Mouse (Mus musculus): ENCODE data around the gene Ehhadh.
"Not testable (repeated sequence)": the region's sequence is repeated elsewhere in the genome, so short reads cannot be mapped to it uniquely, and the experiment has no call there.

Ehhadh gene

DNA sequence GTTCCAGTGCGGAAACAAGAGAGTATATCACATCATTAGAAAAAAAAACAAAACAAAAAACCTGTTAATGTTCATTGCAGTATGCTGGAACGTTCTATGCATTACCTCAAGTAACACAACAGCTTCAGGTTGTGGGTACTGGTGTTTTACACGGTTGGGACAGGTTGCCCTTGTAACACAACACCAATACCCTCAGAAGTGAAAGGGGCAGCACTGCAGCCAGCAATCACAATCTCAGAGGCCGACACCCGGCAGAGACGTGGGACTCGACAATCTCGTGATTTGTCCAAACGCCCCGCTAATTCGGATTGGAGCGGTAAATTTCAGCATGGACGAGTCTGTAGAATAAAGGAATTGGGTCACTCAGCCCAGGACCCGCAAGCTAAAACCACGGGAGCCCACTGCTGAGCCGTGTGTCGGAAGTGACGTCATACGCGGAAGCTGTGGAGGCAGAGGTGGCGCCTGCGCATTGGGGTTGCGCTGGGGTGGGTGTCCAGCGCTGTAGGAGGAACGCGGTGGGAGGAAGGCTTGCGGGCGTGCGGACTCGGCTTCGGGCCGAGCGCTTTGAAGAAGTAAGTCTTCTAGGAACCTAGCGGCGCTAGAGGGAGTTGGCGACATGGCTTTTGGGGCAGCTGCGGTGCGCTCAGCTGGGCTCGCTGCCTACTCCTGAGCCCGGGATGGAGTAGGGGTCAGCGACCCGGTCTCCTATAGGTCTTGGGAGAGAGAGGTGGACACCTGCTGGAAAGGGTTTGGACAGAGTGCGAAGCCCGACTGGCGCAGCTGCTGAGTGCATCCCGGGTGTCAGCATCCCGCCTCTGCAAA is 6.5 kb upstream of the Ehhadh start, which contains the start of gene Map3k13:
Gene Map3k13, plus strand, starts transcription at position 472 of the 822 bp plus-strand sequence.
- peak; percentile 96 for DNase-seq

DNA sequence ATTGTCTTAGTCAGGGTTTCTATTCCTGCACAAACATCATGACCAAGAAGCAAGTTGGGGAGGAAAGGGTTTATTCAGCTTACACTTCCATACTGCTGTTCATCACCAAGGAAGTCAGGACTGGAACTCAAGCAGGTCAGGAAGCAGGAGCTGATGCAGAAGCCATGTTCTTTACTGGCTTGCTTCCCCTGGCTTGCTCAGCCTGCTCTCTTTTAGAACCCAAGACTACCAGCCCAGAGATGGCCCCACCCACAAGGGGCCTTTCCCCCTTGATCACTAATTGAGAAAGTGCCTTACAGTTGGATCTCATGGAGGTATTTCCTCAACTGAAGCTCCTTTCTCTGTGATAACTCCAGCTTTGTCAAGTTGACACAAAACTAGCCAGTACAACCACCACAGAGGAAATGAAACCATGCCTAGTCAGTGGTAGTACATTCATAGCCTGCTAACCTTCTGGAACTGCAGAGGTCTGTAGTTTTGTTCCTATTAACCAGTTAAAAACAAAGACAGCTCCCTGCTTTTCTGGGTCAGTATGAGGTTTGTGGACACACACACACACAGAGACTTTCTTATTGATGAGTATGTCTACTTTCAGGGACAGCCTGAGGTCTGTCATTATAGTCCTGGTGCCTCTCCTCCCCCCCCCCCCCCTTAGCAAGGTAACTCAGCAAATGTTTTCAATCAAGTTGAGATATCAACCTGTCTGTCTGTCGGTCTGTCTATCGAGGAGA is 5.6 kb upstream of the Ehhadh start:
- not testable (repeated sequence) for DNase-seq

GRCm38 (mm10) chr16:21791779-21792178 is 4.2 kb upstream of the Ehhadh start:
- DNase-seq = no peak

DNA sequence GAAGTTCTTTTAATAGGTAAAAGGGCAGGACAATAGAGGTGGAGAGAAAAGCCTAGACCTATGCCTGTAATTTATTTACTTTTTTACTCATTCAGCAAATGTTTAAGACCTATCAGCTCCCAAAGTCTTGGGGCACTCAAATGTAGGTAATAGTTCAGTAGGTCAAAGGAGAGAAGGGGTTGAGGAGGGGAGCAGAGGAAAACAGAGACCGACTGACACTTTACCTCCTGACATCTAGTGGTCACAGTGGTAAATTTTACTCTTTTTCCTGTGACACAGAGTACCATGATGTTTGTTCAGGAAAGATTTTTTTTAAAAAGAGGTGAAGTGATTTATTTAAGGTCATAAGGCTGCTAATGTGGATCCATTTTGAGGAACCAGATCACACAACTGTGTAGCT is 2.9 kb upstream of the Ehhadh start:
- DNase-seq = no peak

- DNase-seq = no peak
Observed at GRCm38 (mm10) chr16:21789180-21789579, 1.6 kb upstream of the Ehhadh start.

- DNase-seq = no peak
Observed at GRCm38 (mm10) chr16:21788581-21788980, 974 bp upstream of the Ehhadh start.

DNA sequence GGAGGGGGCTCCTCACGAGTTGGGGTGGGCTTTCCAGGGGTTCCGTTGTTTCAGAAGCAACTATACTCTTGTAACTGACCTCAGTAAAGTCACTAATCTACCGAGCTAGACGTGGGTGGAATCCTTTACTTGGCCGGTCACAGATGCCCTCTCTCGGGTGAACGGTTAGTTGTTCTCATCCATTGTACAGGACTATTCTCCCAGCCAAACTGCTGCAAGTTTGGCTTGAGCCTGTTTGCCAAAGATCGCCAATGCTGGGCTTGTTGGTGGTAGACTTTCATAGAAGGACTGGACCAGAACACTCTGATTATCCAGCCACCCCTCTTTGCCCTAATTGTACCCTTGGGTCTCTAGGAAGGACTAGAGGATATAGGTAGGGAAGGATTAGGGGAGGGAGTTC is 1.3 kb downstream of the Ehhadh start:
- DNase-seq = no peak

DNA sequence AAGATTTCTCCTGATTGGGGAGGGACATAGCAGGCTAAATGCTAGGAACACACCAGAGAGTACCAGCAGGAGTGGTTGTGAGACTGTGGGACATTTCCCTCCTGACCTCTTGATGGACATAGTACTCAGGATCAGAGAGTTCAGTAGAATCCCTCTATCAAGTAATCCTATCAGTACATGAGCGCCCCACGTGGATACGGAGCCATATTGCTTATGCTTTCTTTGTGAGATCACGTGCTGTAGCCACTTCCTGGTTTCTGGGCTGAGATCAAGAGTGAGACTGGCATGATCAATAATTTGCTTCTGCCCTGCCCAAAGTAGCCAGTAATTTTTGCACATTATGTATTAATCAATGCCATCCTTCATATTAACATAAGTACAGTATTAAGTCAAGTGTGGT is 2.6 kb downstream of the Ehhadh start:
- no peak for DNase-seq

DNA sequence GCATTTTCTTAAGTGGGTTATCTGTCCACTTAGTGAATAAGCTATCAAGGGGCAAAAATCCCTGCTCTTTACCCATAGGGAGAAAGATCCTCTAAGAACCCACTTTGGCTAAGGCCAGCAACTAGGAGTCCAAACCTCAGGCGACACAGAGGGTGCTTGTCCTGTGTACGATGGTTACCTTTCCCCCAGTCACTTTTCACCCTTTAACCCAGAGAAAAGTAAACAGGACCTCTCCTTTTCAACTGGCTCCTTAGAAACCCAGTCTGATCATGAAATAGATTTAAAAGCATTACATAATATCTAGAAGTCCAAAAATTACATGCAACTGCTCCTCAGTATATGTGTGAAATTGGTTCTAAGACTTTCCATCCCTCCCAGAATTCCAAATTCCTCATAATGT is 4.8 kb downstream of the Ehhadh start:
- DNase-seq = no peak

- DNase-seq = no peak
Observed at GRCm38 (mm10) chr16:21781895-21782294, 5.7 kb downstream of the Ehhadh start.

DNA sequence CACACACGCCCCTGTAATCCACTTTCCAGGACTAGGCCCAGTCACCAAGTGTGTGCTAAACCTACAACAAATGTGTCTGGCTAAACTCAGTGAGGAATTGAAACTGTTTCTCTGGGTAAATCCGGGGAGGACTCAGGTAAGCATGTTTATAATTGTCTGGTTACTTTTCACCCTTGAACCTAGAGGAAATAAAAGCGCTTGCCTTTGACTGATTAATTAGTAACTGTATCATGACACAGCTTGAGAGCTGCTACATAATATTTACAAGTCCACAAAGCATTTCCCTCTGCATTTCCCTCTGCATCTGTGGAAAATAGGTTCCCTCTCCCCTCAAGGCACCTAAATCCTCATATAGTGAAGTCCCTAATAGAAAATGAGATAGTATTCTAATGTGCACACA is 6.3 kb downstream of the Ehhadh start:
- DNase-seq = no peak

- DNase-seq = no peak
Observed at GRCm38 (mm10) chr16:21779149-21779548, 8.5 kb downstream of the Ehhadh start.

DNA sequence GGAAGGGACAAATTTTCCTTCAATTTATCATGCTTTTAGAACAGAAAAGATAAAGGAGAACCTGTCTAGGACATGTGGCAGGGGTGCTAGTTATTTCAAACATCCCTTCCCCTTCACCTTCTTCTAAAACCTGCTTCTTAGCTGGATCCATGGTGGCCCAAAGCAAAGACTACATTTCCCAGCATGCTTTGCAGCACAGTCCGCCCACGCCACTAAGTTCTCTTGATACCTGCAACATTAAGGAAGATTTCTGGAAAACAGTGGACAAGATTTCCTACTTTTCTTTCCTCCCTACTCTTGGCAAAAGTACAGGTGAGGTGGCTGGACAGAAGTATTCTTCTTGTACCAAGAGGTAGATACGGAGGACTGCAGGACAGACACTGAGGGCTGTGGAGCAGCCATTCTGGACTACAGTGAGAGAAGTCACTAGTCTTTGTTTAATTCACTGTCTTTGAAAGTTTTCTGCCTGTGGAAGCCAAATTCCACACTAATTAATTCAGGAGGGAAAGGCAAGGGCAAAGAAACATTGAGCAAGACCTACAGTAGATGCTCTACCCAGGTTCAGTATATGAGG is 9.2 kb downstream of the Ehhadh start:
- DNase-seq = peak; percentile 19

DNA sequence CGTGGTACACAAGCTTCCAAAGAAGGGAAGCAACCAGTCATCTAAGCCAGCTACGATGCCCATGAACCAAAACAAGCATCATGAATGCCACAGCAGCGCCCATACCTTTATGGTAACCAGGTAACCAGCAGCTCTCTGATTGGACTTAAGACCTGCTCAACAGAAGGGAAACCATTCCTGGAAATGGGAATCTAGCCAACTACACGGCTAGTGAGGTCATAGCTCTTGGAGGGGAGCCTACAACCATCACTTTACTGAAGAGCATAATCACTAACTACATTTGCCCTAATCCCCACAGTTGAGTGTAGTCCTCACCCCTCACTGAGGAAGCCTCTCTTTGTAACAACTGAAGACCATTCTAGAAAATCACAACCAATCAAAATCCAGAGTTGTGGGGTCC is 12.9 kb downstream of the Ehhadh start:
- DNase-seq = no peak

DNA sequence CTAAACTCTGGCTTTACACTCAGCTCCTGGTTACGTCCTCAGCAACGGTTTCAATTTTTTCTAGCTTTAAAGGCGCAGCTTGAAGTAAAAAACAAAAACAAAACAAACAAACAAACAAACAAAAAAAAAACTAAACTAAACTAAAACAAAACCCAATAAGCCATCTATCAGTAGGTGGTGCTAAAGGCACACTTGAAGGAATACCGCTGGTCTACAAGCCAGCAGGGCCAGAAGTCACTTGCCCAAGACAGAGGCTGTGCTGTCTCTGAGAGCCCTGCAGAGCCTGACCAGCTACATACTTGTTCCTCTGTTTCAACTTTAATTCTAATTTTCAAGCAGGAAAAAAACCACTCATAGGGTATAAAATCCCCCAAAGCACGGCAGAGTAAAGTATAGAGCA is 17.9 kb downstream of the Ehhadh start:
- peak; percentile 33 for DNase-seq

DNA sequence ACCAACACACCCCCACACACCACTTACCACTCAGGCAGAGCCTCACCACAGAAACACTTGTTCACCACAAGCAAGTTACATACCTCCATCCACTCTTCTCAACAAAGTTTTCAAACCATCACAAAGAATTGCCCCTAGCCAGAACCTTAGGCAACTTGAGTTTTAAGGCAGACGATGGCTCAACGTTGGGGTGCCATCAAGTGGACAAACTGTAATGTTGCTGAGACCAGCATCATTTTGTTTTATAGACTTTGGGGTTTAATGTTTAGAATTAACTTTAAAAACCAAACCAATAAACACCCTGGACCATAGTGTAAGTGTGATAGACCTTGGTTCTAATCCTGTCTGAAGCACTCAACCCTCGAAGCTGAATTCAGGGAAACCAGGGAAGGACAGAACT is 19.4 kb downstream of the Ehhadh start:
- no peak for DNase-seq

DNA sequence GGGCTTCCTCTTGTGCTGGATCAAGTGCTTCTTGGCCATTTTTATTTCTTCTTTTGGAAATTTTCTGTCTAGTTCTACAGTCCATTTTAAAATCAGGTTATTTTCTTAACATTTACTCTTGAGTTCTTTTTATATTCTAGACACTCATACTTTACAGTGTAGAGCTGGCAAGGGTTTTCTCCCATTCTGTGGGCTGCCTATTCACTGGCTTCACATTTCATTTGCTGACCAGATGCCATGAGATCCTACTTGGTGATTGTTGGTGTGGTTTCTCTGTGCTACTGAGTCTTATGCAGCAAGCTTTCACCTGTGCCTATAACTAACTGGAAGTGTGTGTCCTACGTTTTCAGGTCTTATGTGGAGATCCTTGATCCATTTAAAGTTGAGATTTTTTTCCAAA is 29.2 kb downstream of the Ehhadh start:
- no peak for DNase-seq

GRCm38 (mm10) chr16:21743401-21743800 is 44.2 kb downstream of the Ehhadh start:
- DNase-seq = no peak

GRCm38 (mm10) chr16:21742898-21743297 is 44.7 kb downstream of the Ehhadh start:
- DNase-seq = no peak

DNA sequence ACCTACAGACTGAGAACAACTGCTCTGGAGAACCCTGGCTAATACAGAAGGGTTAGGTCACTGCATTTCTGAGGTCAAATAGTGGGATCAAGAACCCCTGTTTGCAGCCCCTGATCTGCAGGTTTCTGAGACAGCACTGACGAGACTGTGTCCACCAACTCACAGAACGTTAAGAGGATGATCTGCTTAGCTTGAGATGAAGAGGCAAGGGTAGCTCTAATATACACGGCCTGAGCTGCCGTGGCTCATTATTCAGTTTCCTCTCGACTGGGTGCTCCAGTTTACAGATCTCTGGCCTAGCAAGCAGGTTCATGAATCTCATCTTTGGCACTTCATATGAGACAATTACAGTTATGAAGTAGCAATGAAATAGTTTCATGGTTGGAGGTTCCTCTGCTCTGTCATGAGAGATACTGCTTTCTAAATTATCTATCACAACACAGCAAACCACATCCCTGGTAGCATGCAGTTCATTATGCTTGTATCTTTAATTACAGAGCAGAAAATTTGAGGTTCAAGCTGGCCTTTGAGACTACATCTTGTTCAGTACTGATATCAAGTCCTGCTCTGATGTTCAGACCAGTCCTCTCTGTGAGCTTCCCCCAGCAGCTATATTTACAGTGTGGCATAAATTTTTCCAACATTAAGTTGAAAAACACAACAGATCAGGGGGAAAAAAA is 45.3 kb downstream of the Ehhadh start:
- DNase-seq = no peak

GRCm38 (mm10) chr16:21741542-21741941 is 46.1 kb downstream of the Ehhadh start:
- DNase-seq = no peak

GRCm38 (mm10) chr16:21735638-21736037 is 52.0 kb downstream of the Ehhadh start:
- no peak for DNase-seq

GRCm38 (mm10) chr16:21727897-21728364 is 59.7 kb downstream of the Ehhadh start:
- DNase-seq = peak; percentile 91
